Mouse (Mus musculus): ENCODE measurements around the gene Mtfmt. TPM values are rescaled to one million over a fixed set of nuclear protein-coding genes. Genes with fewer than 3 reads are reported as not detected.

Gene Mtfmt
- polyA plus RNA-seq, 1 experiment from 2014 or later = 21.9 TPM

DNA sequence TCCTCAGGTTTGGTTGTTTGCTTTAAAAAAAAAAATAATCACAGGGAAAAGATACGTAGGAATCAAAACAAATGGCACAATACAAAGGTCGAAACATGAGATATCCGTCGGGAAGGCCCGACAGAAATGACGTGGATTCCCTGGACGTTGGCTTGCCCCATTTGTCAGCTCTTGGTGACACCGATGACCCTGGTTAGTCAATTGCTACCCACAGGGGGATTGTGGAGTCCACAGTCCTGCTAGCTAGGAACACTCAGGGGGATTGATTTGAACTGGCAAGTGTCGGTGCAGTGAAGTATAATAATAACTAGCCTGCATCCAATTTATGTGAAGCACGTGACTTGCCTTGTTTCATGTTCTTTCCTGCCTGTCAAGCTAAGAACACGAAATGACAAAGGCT is 32.1 kb downstream of the Mtfmt start:
- Histone ChIP-seq H3K4me3 (replicated peaks; ENCODE audit: low read length) (no peak overlapping the region), H3K4me1 (ENCODE audit: control insufficient read depth, insufficient read depth, low read length) (no peaks in the 10 kb centered on the region), H3K9me3 (replicated peaks; ENCODE audit: control insufficient read depth, low read length) (no peaks in the 10 kb centered on the region), H3K27me3 (ENCODE audit: control insufficient read depth, insufficient read depth, low read length) (no peaks in the 10 kb centered on the region), H3K4me2 (ENCODE audit: low read depth, low read length) (no peak overlapping the region), H3K36me3 (ENCODE audit: control insufficient read depth, insufficient read depth, low read length) (0 out of 2 replicates have a peak, but pooled peaks cover 5% of the 10 kb centered on the region), H3K9ac (ENCODE audit: low read length) (no peak overlapping the region), H3K27ac (ENCODE audit: low read length) (no peak overlapping the region)
- ATAC-seq (ENCODE audit: insufficient read depth, low FRiP score) = no peak
- WGBS = 54% methylated on average over 11 of the region's 11 CpGs

DNA sequence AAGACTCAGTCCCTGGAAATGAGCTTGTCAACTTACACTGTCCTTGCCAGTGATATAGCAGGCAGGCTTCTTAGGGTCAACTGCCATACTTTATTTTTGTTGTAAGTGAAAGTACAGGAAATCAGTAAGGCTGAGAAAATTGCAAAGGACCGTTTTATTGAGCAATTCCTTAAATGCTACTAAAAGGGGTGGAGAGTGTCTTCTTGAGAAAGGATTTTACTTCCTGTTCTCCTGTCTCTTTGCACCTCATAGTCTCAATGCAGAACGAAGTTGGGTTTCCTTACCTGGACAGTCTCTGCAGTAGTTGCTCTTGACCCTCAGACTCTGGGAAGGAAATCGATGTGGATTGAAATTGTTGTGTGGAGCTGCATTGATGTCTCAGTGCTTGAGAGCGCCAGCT is 37.2 kb downstream of the Mtfmt start:
- Histone ChIP-seq H3K36me3 (ENCODE audit: control insufficient read depth, insufficient read depth, low read length) (0 out of 2 replicates have a peak, but pooled peaks cover 5% of the 10 kb centered on the region), H3K4me2 (ENCODE audit: low read depth, low read length) (no peak overlapping the region), H3K27ac (ENCODE audit: low read length) (no peak overlapping the region), H3K9me3 (replicated peaks; ENCODE audit: control insufficient read depth, low read length) (no peaks in the 10 kb centered on the region), H3K27me3 (ENCODE audit: control insufficient read depth, insufficient read depth, low read length) (no peaks in the 10 kb centered on the region), H3K4me1 (ENCODE audit: control insufficient read depth, insufficient read depth, low read length) (no peaks in the 10 kb centered on the region), H3K4me3 (replicated peaks; ENCODE audit: low read length) (no peak overlapping the region), H3K9ac (ENCODE audit: low read length) (no peak overlapping the region)
- no peak for ATAC-seq (ENCODE audit: insufficient read depth, low FRiP score)
- 86% methylated on average over 4 of the region's 4 CpGs for WGBS

DNA sequence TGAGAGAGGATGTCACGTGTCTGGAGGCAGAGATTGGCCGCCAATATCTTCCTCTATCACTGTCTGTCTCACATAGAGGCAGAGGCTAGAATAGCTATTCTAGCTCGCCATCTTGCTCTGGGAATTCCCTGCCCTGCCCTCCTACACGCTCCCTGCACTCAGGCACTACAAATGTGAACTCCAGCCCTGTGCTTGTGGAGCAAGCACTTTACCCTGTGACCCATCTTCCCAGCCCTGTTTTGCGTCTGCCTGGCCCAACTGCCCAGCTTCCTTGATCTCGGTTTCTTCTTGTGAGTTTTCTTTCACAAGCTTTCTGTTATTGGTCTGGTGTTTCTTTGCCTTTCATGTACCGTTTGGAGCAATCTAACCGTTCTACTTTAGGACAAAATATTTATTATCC is 43.6 kb downstream of the Mtfmt start:
- H3K27ac ChIP-seq (ENCODE audit: low read length) = no peak overlapping the region
- no peaks in the 10 kb centered on the region for H3K9me3 ChIP-seq (replicated peaks; ENCODE audit: control insufficient read depth, low read length)
- no peak overlapping the region for H3K4me2 ChIP-seq (ENCODE audit: low read depth, low read length)
- H3K4me1 ChIP-seq (ENCODE audit: control insufficient read depth, insufficient read depth, low read length) = no peaks in the 10 kb centered on the region
- H3K27me3 ChIP-seq (ENCODE audit: control insufficient read depth, insufficient read depth, low read length) = no peaks in the 10 kb centered on the region
- no peak overlapping the region for H3K9ac ChIP-seq (ENCODE audit: low read length)
- no peak overlapping the region for H3K4me3 ChIP-seq (replicated peaks; ENCODE audit: low read length)
- H3K36me3 ChIP-seq (ENCODE audit: control insufficient read depth, insufficient read depth, low read length) = 0 out of 2 replicates have a peak, but pooled peaks cover 5% of the 10 kb centered on the region
- no peak for ATAC-seq (ENCODE audit: insufficient read depth, low FRiP score)
- 82% methylated on average over 8 of the region's 8 CpGs for WGBS

DNA sequence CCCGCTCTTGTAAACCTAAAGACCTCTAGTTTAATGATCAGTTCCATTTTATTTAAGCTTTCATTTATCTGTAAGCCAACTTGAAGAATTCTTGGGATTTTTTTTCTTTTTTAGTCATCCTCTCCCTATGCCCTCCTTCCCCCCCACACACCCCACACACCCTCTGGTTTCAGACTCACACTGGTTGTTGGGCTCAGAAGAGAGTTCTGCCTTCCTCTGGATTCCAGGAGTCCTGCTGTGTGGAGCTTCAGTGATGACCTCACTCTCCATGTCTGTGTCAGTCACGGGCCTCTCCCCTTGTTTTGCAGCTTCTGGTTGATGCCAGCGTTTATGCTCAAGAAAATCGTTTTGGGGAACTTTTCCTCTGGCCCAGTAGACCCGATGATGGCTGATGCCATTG is 44.5 kb downstream of the Mtfmt start:
- H3K4me2 ChIP-seq (ENCODE audit: low read depth, low read length) = no peak overlapping the region
- no peaks in the 10 kb centered on the region for H3K4me1 ChIP-seq (ENCODE audit: control insufficient read depth, insufficient read depth, low read length)
- no peak overlapping the region for H3K4me3 ChIP-seq (replicated peaks; ENCODE audit: low read length)
- H3K36me3 ChIP-seq (ENCODE audit: control insufficient read depth, insufficient read depth, low read length) = 0 out of 2 replicates have a peak, but pooled peaks cover 9% of the 10 kb centered on the region
- no peak overlapping the region for H3K9ac ChIP-seq (ENCODE audit: low read length)
- 90% methylated on average over 5 of the region's 5 CpGs for WGBS
- no peak overlapping the region for H3K27ac ChIP-seq (ENCODE audit: low read length)
- ATAC-seq (ENCODE audit: insufficient read depth, low FRiP score) = no peak
- H3K27me3 ChIP-seq (ENCODE audit: control insufficient read depth, insufficient read depth, low read length) = no peaks in the 10 kb centered on the region
- H3K9me3 ChIP-seq (replicated peaks; ENCODE audit: control insufficient read depth, low read length) = no peaks in the 10 kb centered on the region

DNA sequence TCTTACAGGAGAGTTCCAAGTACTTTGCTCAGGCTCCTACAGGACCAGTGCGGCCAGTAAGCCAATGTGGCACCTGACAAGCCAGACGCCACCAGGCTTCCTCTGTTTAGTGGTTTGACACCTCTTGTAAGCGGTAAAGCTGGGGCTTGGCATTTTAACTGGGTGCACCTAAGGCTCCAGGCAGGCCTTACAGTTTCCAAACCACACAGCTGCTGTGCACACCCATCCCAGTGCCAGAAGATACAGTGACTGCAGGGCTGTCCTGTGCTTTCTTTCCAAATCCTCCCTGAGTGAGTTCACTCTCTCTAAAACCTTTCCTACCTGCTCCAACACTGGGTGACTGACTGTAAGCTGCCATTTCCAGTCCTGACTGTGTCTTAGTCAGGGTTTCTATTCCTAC is 55.9 kb downstream of the Mtfmt start:
- Histone ChIP-seq H3K4me1 (ENCODE audit: control insufficient read depth, insufficient read depth, low read length) (no peaks in the 10 kb centered on the region), H3K9ac (ENCODE audit: low read length) (no peak overlapping the region), H3K4me3 (replicated peaks; ENCODE audit: low read length) (no peak overlapping the region), H3K9me3 (replicated peaks; ENCODE audit: control insufficient read depth, low read length) (no peaks in the 10 kb centered on the region), H3K36me3 (ENCODE audit: control insufficient read depth, insufficient read depth, low read length) (no peaks in the 10 kb centered on the region), H3K4me2 (ENCODE audit: low read depth, low read length) (no peak overlapping the region), H3K27ac (ENCODE audit: low read length) (no peak overlapping the region), H3K27me3 (ENCODE audit: control insufficient read depth, insufficient read depth, low read length) (no peaks in the 10 kb centered on the region)
- 82% methylated on average over 3 of the region's 3 CpGs for WGBS
- ATAC-seq (ENCODE audit: insufficient read depth, low FRiP score) = no peak

DNA sequence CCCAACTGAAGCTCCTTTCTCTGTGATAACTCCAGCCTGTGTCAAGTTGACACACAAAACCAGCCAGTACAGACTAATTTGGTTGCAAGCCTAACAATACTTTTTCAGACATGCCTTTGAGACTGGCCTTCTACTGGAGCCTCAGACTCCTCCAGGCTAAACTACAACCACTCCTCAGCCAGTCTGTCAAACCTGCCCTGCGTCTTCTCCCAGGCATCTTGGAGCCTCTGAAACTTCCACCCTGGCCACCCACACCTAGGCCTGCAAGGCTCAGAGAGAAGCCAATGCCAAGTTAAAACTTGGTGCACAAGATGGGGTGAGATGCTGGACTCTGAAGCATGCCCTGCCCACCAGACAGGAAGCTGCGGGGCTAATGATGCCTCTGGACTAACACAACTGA is 56.8 kb downstream of the Mtfmt start:
- no peaks in the 10 kb centered on the region for H3K27me3 ChIP-seq (ENCODE audit: control insufficient read depth, insufficient read depth, low read length)
- no peak overlapping the region for H3K4me2 ChIP-seq (ENCODE audit: low read depth, low read length)
- H3K4me1 ChIP-seq (ENCODE audit: control insufficient read depth, insufficient read depth, low read length) = no peaks in the 10 kb centered on the region
- H3K4me3 ChIP-seq (replicated peaks; ENCODE audit: low read length) = no peak overlapping the region
- H3K9me3 ChIP-seq (replicated peaks; ENCODE audit: control insufficient read depth, low read length) = no peaks in the 10 kb centered on the region
- H3K9ac ChIP-seq (ENCODE audit: low read length) = no peak overlapping the region
- ATAC-seq (ENCODE audit: insufficient read depth, low FRiP score) = no peak
- H3K27ac ChIP-seq (ENCODE audit: low read length) = peak overlapping the region; percentile 46
- WGBS = 70% methylated on average over 2 of the region's 2 CpGs
- no peaks in the 10 kb centered on the region for H3K36me3 ChIP-seq (ENCODE audit: control insufficient read depth, insufficient read depth, low read length)

DNA sequence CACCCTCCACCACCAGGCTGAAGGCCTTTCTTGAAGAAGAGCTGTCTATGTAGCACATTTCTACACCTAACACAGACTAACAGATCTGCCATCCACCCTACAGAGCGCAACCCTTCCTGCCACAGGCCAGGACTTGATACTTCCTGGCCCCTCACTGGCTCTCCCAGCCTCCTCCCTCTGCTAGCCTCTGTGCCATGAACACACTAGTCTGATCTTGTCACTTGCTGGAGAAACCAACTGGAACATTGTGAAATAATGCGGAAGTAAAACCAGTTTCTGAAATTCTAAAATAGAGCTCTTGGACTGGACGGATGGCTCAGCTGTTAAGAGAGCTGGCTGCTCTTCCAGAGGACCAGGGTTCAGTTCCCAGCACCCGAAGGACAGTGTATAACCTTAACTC is 57.3 kb downstream of the Mtfmt start:
- no peaks in the 10 kb centered on the region for H3K4me1 ChIP-seq (ENCODE audit: control insufficient read depth, insufficient read depth, low read length)
- peak overlapping the region; percentile 46 for H3K27ac ChIP-seq (ENCODE audit: low read length)
- H3K4me2 ChIP-seq (ENCODE audit: low read depth, low read length) = no peak overlapping the region
- H3K4me3 ChIP-seq (replicated peaks; ENCODE audit: low read length) = no peak overlapping the region
- WGBS = 91% methylated on average over 4 of the region's 4 CpGs
- H3K36me3 ChIP-seq (ENCODE audit: control insufficient read depth, insufficient read depth, low read length) = no peaks in the 10 kb centered on the region
- 0 out of 2 replicates have a peak, but pooled peaks have one; percentile 33 for ATAC-seq (ENCODE audit: insufficient read depth, low FRiP score)
- H3K27me3 ChIP-seq (ENCODE audit: control insufficient read depth, insufficient read depth, low read length) = no peaks in the 10 kb centered on the region
- no peaks in the 10 kb centered on the region for H3K9me3 ChIP-seq (replicated peaks; ENCODE audit: control insufficient read depth, low read length)
- no peak overlapping the region for H3K9ac ChIP-seq (ENCODE audit: low read length)

DNA sequence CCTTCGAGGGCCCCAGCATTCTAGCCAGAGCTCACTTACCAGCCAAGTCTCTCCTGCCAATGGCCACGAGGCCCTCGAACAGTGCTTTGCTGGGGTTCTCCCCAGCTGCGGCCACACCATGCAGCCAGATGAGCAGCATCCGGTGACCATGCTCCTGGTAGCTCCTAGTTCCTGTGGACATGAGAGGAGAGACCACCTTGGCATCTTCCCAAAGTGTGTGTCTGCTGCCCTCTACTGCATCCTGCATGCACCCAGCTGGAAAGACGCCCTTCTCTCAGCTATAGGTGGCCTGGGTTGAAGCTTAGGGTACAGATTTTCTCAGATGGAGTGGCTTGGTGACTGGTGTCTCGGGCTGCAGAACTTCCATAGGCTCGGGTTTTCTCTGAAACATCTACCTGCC is 66.6 kb downstream of the Mtfmt start:
- H3K4me1 ChIP-seq (ENCODE audit: control insufficient read depth, insufficient read depth, low read length) = no peaks in the 10 kb centered on the region
- no peaks in the 10 kb centered on the region for H3K9me3 ChIP-seq (replicated peaks; ENCODE audit: control insufficient read depth, low read length)
- H3K4me2 ChIP-seq (ENCODE audit: low read depth, low read length) = no peak overlapping the region
- H3K36me3 ChIP-seq (ENCODE audit: control insufficient read depth, insufficient read depth, low read length) = no peaks in the 10 kb centered on the region
- peak; percentile 17; the same call in 1 of the 2 replicates for ATAC-seq (ENCODE audit: insufficient read depth, low FRiP score)
- WGBS = 47% methylated on average over 8 of the region's 8 CpGs
- no peak overlapping the region for H3K9ac ChIP-seq (ENCODE audit: low read length)
- H3K27ac ChIP-seq (ENCODE audit: low read length) = no peak overlapping the region
- H3K4me3 ChIP-seq (replicated peaks; ENCODE audit: low read length) = no peak overlapping the region
- H3K27me3 ChIP-seq (ENCODE audit: control insufficient read depth, insufficient read depth, low read length) = no peaks in the 10 kb centered on the region

Measured in stomach, embryonic 16.5 days (tissue).